Mouse (Mus musculus) central nervous system, embryonic 14 days (tissue): ENCODE data around the gene Olfr982. TPM values are rescaled to one million over a fixed set of nuclear protein-coding genes. Genes with fewer than 3 reads are reported as not detected.

ENCODE experiments used
- polyA plus RNA-seq: library from polyadenylated mRNA; depleted of rRNA; stranded (reverse); fragments of >200 nt; gene quantifications from 2 replicates; pipeline ENCODE4 v1.2.3, GENCODE M21; 2012; rRNA removed

The Olfr982 gene
- not detected in 2 replicates for polyA plus RNA-seq

DNA sequence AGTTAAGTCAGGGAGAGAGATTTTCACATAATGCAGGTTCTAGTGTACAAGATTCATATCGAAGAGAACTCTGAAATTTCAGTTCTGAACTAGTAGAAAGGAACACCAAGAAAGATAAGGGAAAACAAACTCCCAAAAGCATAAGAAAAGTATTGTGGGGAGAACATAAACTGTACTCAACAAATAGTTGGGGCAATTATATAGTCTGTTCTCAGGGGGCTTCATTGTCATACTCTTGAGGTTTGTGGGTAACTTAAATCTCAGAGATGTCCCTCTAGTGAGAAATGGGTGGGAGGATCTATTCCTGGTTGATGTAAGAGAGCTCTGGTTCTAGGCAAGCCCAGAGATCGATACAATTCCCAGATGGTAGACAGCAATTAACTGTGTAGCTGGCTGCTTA is at the start of gene Olfr982:
TSS of gene Olfr982 (plus strand) at position 301 of the 400 bp plus-strand sequence.

DNA sequence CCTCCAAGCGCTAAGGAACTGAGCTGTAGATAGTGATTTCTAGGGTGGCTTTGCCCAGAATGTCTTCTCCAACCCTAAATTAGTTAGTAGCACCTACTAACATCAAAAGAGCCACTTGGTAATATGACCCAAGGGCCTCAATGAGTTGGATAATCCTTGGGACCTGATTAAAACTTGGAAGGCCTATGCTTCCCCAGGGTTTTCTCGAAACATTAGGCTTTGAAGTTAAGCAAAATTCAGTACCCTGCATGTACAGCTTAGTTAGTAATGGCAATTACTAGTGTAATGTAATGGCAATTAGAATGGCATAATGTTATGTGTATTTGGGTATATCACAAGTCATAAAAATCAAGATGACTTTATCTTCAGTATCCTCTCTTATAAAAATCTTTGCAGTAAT is 19.9 kb downstream of the Olfr982 start, which contains the start of gene Olfr983:
TSS of gene Olfr983 (minus strand) at position 101 of the 400 bp plus-strand sequence.

DNA sequence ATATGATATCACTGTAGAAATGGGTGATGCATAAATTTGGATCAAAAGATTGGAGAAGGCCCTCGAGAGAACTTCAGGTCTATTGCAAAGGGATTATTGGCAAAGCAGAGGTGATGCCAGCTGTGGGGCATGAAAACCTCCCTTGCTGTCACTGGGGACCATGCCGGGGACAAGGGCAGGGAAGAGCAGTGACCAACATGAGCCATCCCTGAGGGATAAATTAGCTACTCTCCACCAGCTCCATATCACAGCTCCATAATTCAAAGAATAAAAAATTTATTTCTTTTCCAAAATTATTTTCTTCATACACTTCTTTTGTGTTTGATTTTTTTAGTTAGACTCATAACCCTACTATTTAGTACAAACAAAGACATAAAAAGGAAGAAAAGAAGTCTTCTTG is 40.5 kb downstream of the Olfr982 start, which contains the start of gene Olfr984:
TSS of gene Olfr984 (minus strand) at position 101 of the 400 bp plus-strand sequence.

Other genes with a start within 250 kb of the Olfr982 start
- gene Olfr971, start 237.0 kb upstream of the Olfr982 start, polyA plus RNA-seq, result not detected in 2 replicates
- gene Olfr972, start 207.4 kb upstream of the Olfr982 start, polyA plus RNA-seq, result not detected in 2 replicates
- not detected in 2 replicates for gene Olfr229, start 166.5 kb upstream of the Olfr982 start, polyA plus RNA-seq
- not detected in 2 replicates for gene Olfr974, start 136.3 kb upstream of the Olfr982 start, polyA plus RNA-seq
- gene Olfr975, start 121.8 kb upstream of the Olfr982 start, polyA plus RNA-seq, result 0.03 and 0.05 TPM in 2 replicates
- not detected in 2 replicates for gene Olfr976, start 112.7 kb upstream of the Olfr982 start, polyA plus RNA-seq
- not detected in 2 replicates for gene Olfr978, start 81.7 kb upstream of the Olfr982 start, polyA plus RNA-seq
- gene Olfr979, start 70.4 kb upstream of the Olfr982 start, polyA plus RNA-seq, result not detected in 2 replicates
- gene Olfr980, start 64.2 kb upstream of the Olfr982 start, polyA plus RNA-seq, result not detected in 2 replicates
- not detected in 2 replicates for gene Olfr981, start 52.4 kb upstream of the Olfr982 start, polyA plus RNA-seq
- gene Olfr983, start 19.8 kb downstream of the Olfr982 start, polyA plus RNA-seq, result not detected in 2 replicates
- gene Olfr984, start 40.4 kb downstream of the Olfr982 start, polyA plus RNA-seq, result not detected in 2 replicates
- gene Olfr985, start 56.4 kb downstream of the Olfr982 start, polyA plus RNA-seq, result not detected in 2 replicates
- not detected in 2 replicates for gene Tmem225, start 74.3 kb downstream of the Olfr982 start, polyA plus RNA-seq
- not detected in 2 replicates for gene Olfr986, start 107.1 kb downstream of the Olfr982 start, polyA plus RNA-seq
- gene Zfp202, start 118.5 kb downstream of the Olfr982 start, polyA plus RNA-seq, result 8.2 and 8.7 TPM in 2 replicates
- 88.2 and 90.0 TPM in 2 replicates for gene Scn3b, start 195.4 kb downstream of the Olfr982 start, polyA plus RNA-seq